Mouse (Mus musculus): ENCODE data around the gene Nppb.

Gene Nppb

DNA sequence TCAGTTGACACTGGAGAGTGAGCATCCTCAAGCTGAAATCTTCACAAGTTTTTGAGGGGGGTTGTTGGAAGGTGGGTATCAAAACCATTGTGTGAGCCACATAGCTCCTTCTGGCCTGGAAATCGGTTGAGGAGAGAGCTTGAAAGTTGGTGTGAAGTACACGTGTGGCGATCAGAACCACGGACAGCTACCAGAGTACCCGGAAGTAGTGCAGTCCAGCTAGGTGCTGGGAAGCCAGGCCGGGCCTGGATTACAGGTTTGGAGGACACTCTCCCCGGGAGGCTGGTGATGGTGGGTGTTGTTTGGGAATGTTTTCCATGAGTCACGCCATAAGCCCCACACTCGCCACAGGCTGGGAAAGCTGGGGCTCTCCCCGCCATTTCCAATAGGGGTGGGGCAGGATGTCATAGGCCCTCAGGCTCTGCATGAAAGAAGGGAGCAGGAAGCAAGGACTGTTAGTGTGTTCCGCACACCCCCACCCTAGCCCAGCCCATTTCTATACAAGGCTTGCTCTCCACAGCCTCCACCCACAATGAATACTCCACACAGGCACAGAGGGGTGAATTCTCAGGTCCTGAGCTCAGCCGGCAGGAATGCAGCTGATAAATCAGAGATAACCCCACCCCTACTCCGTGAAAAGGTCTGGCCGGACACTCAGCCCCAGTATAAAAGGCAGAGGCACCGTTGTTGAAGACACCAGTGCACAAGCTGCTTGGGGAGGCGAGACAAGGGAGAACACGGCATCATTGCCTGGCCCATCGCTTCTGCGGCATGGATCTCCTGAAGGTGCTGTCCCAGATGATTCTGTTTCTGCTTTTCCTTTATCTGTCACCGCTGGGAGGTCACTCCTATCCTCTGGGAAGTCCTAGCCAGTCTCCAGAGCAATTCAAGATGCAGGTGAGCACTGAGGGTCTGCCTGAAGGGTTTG lies at the start of gene Nppb:
TSS of gene Nppb (plus strand) at position 584 of the 928 bp plus-strand sequence.
- DNase-seq (ENCODE audit: low spot score) = no peak

DNA sequence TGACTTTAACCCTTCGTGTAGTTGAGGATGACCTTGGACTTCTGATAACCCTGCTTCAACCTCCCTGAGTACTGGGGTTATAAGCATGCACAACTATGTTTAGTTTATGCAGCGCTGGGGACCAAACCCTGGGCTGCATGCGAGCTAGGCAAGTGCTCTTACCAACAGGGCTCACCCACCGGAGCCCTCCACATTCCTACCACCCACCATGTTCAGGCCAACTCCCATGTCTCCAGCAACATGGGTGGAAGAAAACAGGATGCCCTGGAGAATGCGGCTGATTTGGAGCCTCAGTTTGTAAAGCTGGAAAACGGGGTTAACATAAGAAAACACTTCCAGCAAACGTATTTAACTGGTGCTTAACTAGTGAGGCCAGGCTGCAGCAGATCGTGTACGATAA lies 49.7 kb upstream of the Nppb start:
- DNase-seq (ENCODE audit: low spot score) = no peak

- peak; percentile 78 for DNase-seq (ENCODE audit: low spot score)
These were observed 49.1 kb upstream of the Nppb start, which contains the start of gene Plod1 for GRCm38 (mm10) chr4:147936331-147936954. Gene Plod1 (minus strand): TSS chr4:147936767.

DNA sequence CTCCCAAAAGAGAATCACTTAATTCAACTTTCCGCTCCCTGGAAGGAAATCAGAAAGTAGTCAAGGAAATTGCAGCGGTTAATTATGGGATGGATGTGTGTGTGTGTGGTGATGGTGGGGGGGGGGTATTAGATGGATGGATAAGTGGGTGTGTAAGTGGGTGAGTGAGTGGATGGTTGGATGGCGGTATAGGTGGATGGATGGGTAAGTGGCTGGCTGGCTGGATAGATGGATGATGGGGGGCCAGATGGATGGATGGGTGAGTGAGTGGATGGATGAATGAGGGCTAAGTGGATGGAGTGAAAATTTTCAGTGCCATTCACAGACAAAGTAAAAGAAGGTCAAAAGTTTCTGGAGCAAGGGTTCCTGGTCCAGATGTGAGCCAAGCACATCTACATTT lies 48.6 kb upstream of the Nppb start:
- DNase-seq (ENCODE audit: low spot score) = no peak

DNA sequence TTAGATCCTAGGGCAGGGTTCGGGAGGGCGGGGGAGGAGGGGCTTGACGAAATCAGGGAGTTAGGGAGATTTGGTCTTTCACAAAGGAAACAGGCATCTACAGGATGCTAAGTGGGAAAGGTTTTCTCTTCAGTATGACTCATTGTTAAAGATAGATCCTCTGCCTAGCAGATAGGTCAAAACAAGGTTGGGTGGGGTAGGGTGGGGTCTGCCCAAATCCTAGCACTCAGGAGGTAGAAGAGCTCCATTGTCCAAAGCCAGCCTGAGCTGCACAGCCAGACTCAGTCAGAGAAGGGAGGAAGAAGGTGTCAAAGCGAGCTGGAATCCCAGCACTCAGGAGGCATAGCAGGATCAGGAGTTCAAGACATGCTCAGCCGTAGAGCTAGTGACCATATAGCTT lies 48.1 kb upstream of the Nppb start:
- no peak for DNase-seq (ENCODE audit: low spot score)

DNA sequence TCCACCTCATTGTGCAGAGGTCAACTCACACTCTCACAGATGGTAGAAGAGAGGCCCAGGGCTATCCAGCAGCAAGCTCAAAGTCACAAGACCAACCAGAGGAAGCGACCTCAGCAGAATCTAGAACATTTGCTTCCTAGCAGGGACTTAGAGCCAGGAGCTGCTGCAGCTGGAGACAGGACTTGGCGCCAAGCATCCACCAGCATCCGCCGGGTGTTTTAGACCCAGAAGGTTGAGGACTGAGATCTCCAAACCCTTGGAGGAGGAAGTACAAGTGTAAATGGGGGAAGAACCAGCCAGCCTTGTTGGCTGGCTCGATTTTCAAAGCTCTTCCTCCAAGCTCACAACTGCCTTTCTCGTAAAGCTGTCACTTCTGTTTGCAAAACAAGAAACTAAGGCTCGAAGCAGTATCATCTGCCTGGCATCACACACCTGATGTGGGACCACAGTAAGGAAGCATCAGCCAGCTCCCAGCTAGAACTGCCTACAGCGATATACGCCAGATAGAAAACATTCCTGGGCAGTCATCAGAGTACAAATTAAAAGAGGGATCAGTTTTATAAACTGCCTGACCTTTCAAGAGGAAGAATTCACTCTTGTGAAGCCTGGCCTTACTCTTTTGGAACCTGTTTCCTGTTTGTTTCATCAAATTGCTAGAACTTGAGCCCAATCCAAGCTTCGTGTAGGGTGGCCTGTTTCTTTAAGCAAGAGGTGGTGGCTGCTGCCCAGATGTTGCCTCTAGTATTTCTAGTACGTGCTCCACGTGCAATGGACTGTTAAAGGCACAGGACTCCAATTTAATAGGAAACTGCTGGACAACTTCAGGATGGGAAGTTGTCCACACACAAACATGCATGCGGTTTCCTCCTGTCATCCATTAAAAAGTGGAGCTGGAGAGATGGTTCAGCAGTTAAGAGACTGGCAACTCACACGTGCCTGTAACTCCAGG lies 47.2 kb upstream of the Nppb start:
- DNase-seq (ENCODE audit: low spot score) = no peak

DNA sequence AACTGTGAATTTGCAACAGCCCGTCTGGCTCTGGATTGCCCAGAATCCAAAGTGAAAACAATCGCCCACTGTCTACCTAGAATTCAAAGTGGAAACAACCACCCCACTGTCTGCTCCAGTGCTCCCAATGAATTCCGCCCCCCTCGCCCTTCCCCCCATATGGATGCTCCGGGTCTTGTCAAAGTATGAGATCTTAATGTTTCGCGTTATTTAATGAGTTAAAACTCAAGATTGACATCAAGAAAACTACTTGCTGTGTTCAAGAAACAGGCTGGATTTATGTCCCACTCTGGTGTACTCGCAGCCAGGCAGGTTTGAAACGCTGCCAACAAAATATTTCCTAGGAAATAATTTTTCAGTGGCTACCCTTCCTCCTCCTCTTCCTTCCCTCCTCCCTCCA lies 45.5 kb upstream of the Nppb start:
- no peak for DNase-seq (ENCODE audit: low spot score)

DNA sequence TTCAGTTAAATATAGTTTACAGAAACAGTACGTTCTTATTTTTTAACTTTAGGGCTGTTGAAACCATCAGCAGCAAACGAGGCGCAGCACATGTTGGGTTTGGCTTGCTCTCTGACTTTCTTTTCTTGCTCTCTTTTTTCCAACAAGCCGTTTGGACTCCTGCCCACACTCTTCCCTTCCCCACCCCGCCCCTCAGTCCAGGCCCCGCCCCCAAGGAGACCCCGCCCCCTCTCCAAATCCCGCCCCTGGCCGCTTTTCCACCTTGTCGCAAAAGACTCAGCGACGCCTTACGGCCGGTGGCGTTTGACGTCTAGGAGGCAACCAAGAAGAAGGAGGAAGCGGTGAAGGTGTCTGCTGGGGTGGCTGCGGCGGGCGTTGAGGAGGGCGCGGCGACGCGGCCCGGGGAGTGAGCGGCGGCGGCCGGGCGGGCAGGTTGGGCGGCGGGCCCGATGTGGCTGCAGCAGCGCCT lies 45.0 kb upstream of the Nppb start, which contains the start of gene 2510039O18Rik:
TSS of gene 2510039O18Rik (plus strand) at position 320 of the 469 bp plus-strand sequence.
- DNase-seq (ENCODE audit: low spot score) = peak; percentile 76

- DNase-seq (ENCODE audit: low spot score) = no peak
These were observed 44.3 kb upstream of the Nppb start for GRCm38 (mm10) chr4:147941045-147942020.

GRCm38 (mm10) chr4:147943005-147943404 lies 42.6 kb upstream of the Nppb start:
- no peak for DNase-seq (ENCODE audit: low spot score)

DNA sequence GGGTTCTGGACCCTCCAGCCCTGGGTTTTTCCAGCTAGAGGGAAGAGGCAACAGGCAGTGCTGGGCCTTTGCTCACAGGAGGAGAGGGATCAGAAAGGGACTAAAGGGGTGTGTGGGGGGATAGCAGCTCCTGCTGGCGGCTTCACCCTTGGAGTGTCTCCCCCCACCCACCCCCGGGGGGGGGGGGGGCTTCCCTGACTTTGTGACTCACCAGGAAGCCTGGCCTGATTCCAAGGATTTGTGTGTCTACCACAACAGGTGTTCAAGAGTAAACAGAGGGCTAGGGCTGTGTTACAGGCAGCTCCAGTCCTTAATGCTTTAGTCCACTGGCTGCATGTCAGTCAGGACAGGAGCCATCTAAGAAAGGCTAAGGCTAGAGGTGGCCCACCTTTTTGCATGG lies 38.1 kb upstream of the Nppb start:
- no peak for DNase-seq (ENCODE audit: low spot score)

- DNase-seq (ENCODE audit: low spot score) = no peak
These were observed 32.0 kb upstream of the Nppb start for GRCm38 (mm10) chr4:147953590-147953989.

DNA sequence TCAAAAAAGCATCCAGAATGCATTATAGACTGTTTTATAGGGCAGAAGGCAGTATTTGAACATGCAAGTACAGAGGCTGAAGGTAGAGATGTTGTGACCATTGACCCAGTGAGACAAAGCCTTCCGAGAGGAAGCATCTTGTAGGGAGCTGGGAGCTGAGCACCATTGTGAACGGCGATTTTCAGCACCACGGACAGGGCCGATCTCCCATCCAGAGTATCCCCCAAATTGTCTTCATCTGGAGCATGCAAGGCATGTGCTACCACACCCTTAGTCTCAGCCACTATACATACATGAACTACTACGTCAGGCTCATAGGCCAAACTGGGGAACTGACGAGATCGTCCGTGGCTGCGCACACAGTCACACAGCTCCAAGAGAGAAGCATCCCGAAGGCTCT lies 28.4 kb upstream of the Nppb start:
- no peak for DNase-seq (ENCODE audit: low spot score)

DNA sequence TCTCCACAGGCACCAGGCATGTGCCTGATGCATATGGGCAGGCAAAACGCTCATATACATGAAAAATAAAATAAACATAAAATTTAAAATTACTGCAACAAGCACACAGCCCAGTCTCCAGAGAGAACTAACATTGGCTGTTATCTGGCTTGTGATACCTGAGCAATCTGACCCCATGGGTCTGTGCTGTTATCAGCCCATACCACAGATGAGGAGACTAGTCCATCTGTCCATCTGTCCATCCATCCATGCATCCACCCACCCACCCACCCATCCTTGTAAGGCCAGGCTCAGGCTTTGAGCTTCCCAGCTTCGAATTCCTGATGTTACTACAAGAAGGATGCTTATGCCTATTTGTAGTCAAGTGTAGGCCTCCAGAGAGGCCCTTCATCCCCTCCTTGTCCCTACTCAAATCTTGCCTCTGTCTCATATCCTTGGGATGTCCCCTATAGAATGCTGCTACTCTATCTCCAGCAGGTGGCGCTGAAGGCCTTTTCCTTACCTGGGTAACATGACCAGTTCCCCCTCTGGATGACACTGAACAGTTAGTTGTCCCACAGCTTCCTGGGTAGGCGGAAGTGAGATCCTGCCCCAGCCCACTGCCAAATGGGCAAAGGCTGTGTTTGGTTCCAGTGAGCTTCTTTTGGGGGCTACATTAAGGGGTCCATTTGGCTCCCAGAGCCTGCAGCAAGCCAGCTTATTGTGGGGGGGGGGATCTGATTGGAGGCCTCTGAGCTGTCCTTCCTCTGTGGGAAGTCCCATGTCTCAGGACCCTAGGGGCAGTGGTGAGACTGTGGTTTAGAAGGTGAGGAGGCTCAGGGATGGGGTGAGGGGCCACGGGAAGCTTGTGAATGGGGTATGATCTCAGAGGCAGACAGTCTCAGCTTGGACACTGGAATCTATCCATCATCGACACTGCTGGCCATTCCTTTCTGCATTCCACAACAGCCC lies 25.4 kb upstream of the Nppb start:
- DNase-seq (ENCODE audit: low spot score) = no peak

DNA sequence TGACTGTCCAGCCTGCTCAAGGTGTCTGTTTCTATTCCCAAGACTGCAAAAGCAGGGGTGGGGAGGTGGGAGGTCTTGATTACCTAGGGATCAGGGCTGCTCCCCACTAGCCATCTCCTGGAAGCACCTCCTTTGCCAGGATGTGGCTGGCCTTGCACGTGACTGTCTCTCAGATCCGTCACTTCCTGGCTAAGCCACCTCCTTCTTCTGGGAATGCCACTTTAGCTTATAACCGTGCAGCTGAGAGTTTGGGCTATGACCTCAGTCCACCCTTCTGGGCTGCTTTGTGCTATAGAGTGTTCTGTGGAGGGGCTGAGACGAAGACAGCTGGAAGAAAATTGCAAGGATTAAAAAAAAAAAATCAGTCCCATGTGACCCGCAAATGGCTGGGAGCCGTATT lies 22.8 kb upstream of the Nppb start:
- DNase-seq (ENCODE audit: low spot score) = no peak

- no peak for DNase-seq (ENCODE audit: low spot score)
These were observed 22.0 kb upstream of the Nppb start for GRCm38 (mm10) chr4:147963623-147964022.

DNA sequence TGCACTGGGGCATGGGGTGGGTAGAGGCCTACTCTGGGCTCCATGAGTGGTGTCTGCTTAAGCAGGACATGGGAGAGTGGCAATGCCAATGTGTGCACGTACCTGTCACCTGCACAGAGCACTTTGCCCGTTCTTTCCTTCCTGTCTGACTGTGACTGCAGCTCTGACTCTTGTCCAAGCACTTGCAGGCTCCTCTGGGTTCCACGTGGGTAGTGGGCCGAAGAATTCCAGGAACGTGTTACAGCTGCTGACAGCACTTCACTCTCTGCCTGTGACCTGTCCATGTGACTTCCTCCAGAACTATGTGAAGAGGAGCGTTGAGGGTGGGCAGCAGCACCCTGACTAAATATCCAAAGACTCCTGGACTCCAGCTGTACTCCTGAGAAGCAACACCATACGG lies 19.9 kb upstream of the Nppb start:
- DNase-seq (ENCODE audit: low spot score) = no peak

DNA sequence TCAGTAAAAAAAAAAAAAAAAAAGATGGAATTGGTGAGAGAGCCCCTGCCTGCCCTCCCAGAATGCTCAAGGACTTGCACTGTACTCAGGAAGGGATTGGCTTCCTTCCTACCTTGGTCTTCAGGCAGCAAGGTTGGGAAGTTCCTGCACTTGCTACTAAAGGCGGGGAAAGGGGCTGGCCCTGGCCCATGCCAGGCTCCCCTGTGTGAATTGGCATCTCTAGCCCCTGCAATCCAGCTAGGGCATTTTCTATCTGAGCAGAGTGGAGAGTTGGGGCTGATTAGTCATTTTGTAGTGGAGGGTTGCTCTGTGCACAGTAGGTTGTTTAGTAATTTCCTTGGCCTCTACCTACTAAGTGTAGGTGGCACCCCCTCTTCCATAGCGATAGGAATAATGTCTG lies 16.8 kb upstream of the Nppb start:
- no peak for DNase-seq (ENCODE audit: low spot score)

DNA sequence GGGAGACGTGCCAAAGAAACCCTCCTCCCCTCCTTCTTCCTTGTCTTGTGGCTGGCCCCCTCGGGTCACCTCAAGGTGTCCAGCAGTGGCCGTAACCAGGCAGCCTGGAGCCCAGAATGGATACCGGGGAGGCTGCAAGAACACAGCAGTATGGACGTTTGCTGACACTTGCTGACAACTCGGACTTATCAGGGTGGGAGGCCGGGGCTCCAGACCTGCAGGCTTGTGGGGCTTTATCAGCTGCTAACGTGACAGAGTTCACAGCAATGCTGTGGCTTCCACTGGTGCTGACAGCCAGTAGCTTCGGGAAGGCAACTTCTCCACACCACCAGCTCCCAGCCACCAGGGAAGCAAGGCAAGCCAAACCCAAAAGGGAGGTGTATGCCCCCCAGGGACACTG lies 16.3 kb upstream of the Nppb start:
- DNase-seq (ENCODE audit: low spot score) = no peak

GRCm38 (mm10) chr4:147976237-147976636 lies 9.4 kb upstream of the Nppb start:
- no peak for DNase-seq (ENCODE audit: low spot score)

Data from ovary, adult 18-20 months (tissue).